ENCODE assay signal across 8 mouse cellular contexts in genomic region chr2:119594113-119594981, GRCm38 (mm10). TPM values are rescaled to one million over a fixed set of nuclear protein-coding genes. Genes with fewer than 3 reads are reported as not detected.
DNase-seq lines count a peak whose midpoint lies in the region; ATAC-seq and TF ChIP-seq lines count a peak whose summit lies in the region.

No protein-coding gene starts in this region.

- peak; percentile 97 for ATAC-seq in embryonic facial prominence, embryonic 13.5 days (ENCODE audit: insufficient number of reproducible peaks, insufficient read depth, low FRiP score, low TSS enrichment, low read depth)
- peak; percentile 92 for ATAC-seq in limb, embryonic 12.5 days (ENCODE audit: insufficient number of reproducible peaks, insufficient read depth, low FRiP score, low TSS enrichment, low read depth)
- ATAC-seq in midbrain, embryonic 15.5 days (replicated peaks) = peak; percentile 99

- peaks cover 35% of the 10 kb centered on the region for H3K36me3 ChIP-seq in embryonic facial prominence, embryonic 13.5 days
- H3K36me3 ChIP-seq in kidney, adult 2 months (ENCODE audit: control insufficient read depth, insufficient read depth, low read length) = peaks cover 2% of the 10 kb centered on the region; the same call in 1 of the 2 replicates
- H3K36me3 ChIP-seq in limb, embryonic 12.5 days = peaks cover 37% of the 10 kb centered on the region
- peaks cover 9% of the 10 kb centered on the region for H3K36me3 ChIP-seq in midbrain, embryonic 15.5 days (replicated peaks)
- H3K36me3 ChIP-seq in spleen, adult 2 months (ENCODE audit: control insufficient read depth, insufficient read depth, low read length) = peaks cover 18% of the 10 kb centered on the region

- DNase-seq in 3134 (ENCODE audit: extremely low read depth, insufficient read length, low spot score) = peak; percentile 97
- peak; percentile 94 to 96 for DNase-seq in adrenal gland, postnatal 36 days
- DNase-seq in heart, adult 18-20 months = peak; percentile 99
- peak; percentile 99 for DNase-seq in kidney, adult 2 months
- DNase-seq in spleen, adult 2 months (ENCODE audit: low read depth in 1 of 2, low spot score in 2 of 2) = peak; percentile 93

- H3K4me2 ChIP-seq in embryonic facial prominence, embryonic 13.5 days = peak overlapping the region; percentile 69
- H3K4me2 ChIP-seq in limb, embryonic 12.5 days = peak overlapping the region; percentile 63
- H3K4me2 ChIP-seq in midbrain, embryonic 15.5 days = peak overlapping the region; percentile 63

- H3K9me3 ChIP-seq in embryonic facial prominence, embryonic 13.5 days = no peaks in the 10 kb centered on the region
- no peaks in the 10 kb centered on the region for H3K9me3 ChIP-seq in limb, embryonic 12.5 days
- no peaks in the 10 kb centered on the region for H3K9me3 ChIP-seq in midbrain, embryonic 15.5 days

- peak; percentile 77 for TF ChIP-seq POLR2A in kidney, adult 2 months (IDR thresholded peaks at IDR 0.05; ENCODE audit: low read depth, low read length)
- TF ChIP-seq POLR2A in spleen, adult 2 months (IDR thresholded peaks at IDR 0.05; ENCODE audit: low read depth, low read length) = peak; percentile 80

- under 1% methylated on average over 61 of the region's 61 CpGs for WGBS in embryonic facial prominence, embryonic 13.5 days
- WGBS in kidney, adult 2 months = under 1% methylated on average over 61 of the region's 61 CpGs
- WGBS in limb, embryonic 12.5 days = under 1% methylated on average over 61 of the region's 61 CpGs
- WGBS in midbrain, embryonic 15.5 days = under 1% methylated on average over 61 of the region's 61 CpGs
- WGBS in spleen, adult 2 months = under 1% methylated on average over 61 of the region's 61 CpGs

- no peaks in the 10 kb centered on the region for H3K27me3 ChIP-seq in embryonic facial prominence, embryonic 13.5 days
- H3K27me3 ChIP-seq in kidney, adult 2 months (replicated peaks; ENCODE audit: control insufficient read depth, insufficient read depth, low read length) = no peaks in the 10 kb centered on the region
- H3K27me3 ChIP-seq in limb, embryonic 12.5 days = no peaks in the 10 kb centered on the region
- no peaks in the 10 kb centered on the region for H3K27me3 ChIP-seq in midbrain, embryonic 15.5 days (replicated peaks)
- H3K27me3 ChIP-seq in spleen, adult 2 months (ENCODE audit: control insufficient read depth, insufficient read depth, low read length) = no peaks in the 10 kb centered on the region

- peak overlapping the region; percentile 97 for H3K9ac ChIP-seq in embryonic facial prominence, embryonic 13.5 days
- peak overlapping the region; percentile 94 for H3K9ac ChIP-seq in limb, embryonic 12.5 days (replicated peaks)
- H3K9ac ChIP-seq in midbrain, embryonic 15.5 days = peak overlapping the region; percentile 66

- peak overlapping the region; percentile 97 for H3K4me3 ChIP-seq in embryonic facial prominence, embryonic 13.5 days
- peak overlapping the region; percentile 82 for H3K4me3 ChIP-seq in kidney, adult 2 months (ENCODE audit: insufficient read depth, low read depth, low read length)
- peak overlapping the region; percentile 95 for H3K4me3 ChIP-seq in limb, embryonic 12.5 days (replicated peaks)
- H3K4me3 ChIP-seq in midbrain, embryonic 15.5 days = peak overlapping the region; percentile 56
- H3K4me3 ChIP-seq in spleen, adult 2 months (ENCODE audit: extremely low read depth, insufficient read depth, insufficient read length) = peak overlapping the region; percentile 97

- H3K4me1 ChIP-seq in embryonic facial prominence, embryonic 13.5 days = peaks cover 6% of the 10 kb centered on the region
- peaks cover 10% of the 10 kb centered on the region for H3K4me1 ChIP-seq in kidney, adult 2 months (ENCODE audit: control insufficient read depth, insufficient read depth, low read length)
- peaks cover 11% of the 10 kb centered on the region for H3K4me1 ChIP-seq in limb, embryonic 12.5 days (replicated peaks)
- peaks cover 25% of the 10 kb centered on the region for H3K4me1 ChIP-seq in midbrain, embryonic 15.5 days
- no peaks in the 10 kb centered on the region for H3K4me1 ChIP-seq in spleen, adult 2 months (ENCODE audit: control insufficient read depth, insufficient read depth, insufficient read length)

- peak overlapping the region; percentile 86 for H3K27ac ChIP-seq in embryonic facial prominence, embryonic 13.5 days
- peak overlapping the region; percentile 97 for H3K27ac ChIP-seq in kidney, adult 2 months (ENCODE audit: insufficient read depth, low read depth, low read length)
- H3K27ac ChIP-seq in limb, embryonic 12.5 days = peak overlapping the region; percentile 91
- H3K27ac ChIP-seq in midbrain, embryonic 15.5 days = peak overlapping the region; percentile 71
- peak overlapping the region; percentile 93 for H3K27ac ChIP-seq in spleen, adult 2 months (ENCODE audit: insufficient read depth, low read length)

- no peak for TF ChIP-seq CTCF in kidney, adult 2 months (conservative IDR thresholded peaks at IDR 0.05; ENCODE audit: insufficient read depth, insufficient read length, low read depth, low read length)
- TF ChIP-seq CTCF in spleen, adult 2 months (IDR thresholded peaks at IDR 0.05; ENCODE audit: extremely low read depth, insufficient read depth, insufficient read length, insufficient replicate concordance) = no peak

RNA-seq across cellular contexts. Expression of gene Nusap1, which starts 23.8 kb away (rescaled TPM):
- 1 to 10 TPM; 3.5 to 4.0 TPM for total RNA-seq in adrenal gland, postnatal 36 days (2021)
- polyA plus RNA-seq in embryonic facial prominence, embryonic 13.5 days (2015; fragmentation: Nextera tagmentation; extraction: Ambion mirVana) = 79.5 and 79.7 TPM in 2 replicates
- total RNA-seq in heart, adult 18-20 months (2021) = 1 to 10 TPM in 1 of 2 experiments, under 1 TPM in 1; 0.95 to 1.2 TPM
- polyA plus RNA-seq in kidney, adult 2 months (2012; rRNA removed) = 0.25 and 0.29 TPM in 2 replicates
- polyA plus RNA-seq in limb, embryonic 12.5 days (2016; fragmentation: Nextera tagmentation; extraction: Ambion mirVana) = 88.2 and 90.2 TPM in 2 replicates
- polyA plus RNA-seq in midbrain, embryonic 15.5 days (2015; fragmentation: Nextera tagmentation; extraction: Ambion mirVana) = 10.1 and 11.6 TPM in 2 replicates
- polyA plus RNA-seq in spleen, adult 2 months (2012; rRNA removed) = 1.3 and 1.7 TPM in 2 replicates

RNA-seq across cellular contexts. Expression of gene Oip5, which starts 23.9 kb away (rescaled TPM):
- 1 to 10 TPM; 2.0 to 2.6 TPM for total RNA-seq in adrenal gland, postnatal 36 days (2021)
- polyA plus RNA-seq in embryonic facial prominence, embryonic 13.5 days (2015; fragmentation: Nextera tagmentation; extraction: Ambion mirVana) = 23.0 and 24.6 TPM in 2 replicates
- under 1 TPM; 0.25 to 0.26 TPM for total RNA-seq in heart, adult 18-20 months (2021)
- polyA plus RNA-seq in kidney, adult 2 months (2012; rRNA removed) = 0.38 and 0.75 TPM in 2 replicates
- 32.2 and 37.5 TPM in 2 replicates for polyA plus RNA-seq in limb, embryonic 12.5 days (2016; fragmentation: Nextera tagmentation; extraction: Ambion mirVana)
- polyA plus RNA-seq in midbrain, embryonic 15.5 days (2015; fragmentation: Nextera tagmentation; extraction: Ambion mirVana) = 3.1 and 4.6 TPM in 2 replicates
- polyA plus RNA-seq in spleen, adult 2 months (2012; rRNA removed) = 3.7 and 7.2 TPM in 2 replicates

RNA-seq across cellular contexts. Expression of gene Chp1, which starts 46.9 kb away (rescaled TPM):
- total RNA-seq in adrenal gland, postnatal 36 days (2021) = 100 to 1,000 TPM; 292 to 392 TPM
- polyA plus RNA-seq in embryonic facial prominence, embryonic 13.5 days (2015; fragmentation: Nextera tagmentation; extraction: Ambion mirVana) = 68.6 and 73.5 TPM in 2 replicates
- 10 to 100 TPM; 81.5 to 91.6 TPM for total RNA-seq in heart, adult 18-20 months (2021)
- 129 and 135 TPM in 2 replicates for polyA plus RNA-seq in kidney, adult 2 months (2012; rRNA removed)
- polyA plus RNA-seq in limb, embryonic 12.5 days (2016; fragmentation: Nextera tagmentation; extraction: Ambion mirVana) = 58.3 and 58.5 TPM in 2 replicates
- 55.6 and 59.4 TPM in 2 replicates for polyA plus RNA-seq in midbrain, embryonic 15.5 days (2015; fragmentation: Nextera tagmentation; extraction: Ambion mirVana)
- 34.9 and 39.0 TPM in 2 replicates for polyA plus RNA-seq in spleen, adult 2 months (2012; rRNA removed)

RNA-seq across cellular contexts. Expression of gene Exd1, which starts 46.9 kb away (rescaled TPM):
- total RNA-seq in adrenal gland, postnatal 36 days (2021) = 1 to 10 TPM; 1.6 to 2.0 TPM
- polyA plus RNA-seq in embryonic facial prominence, embryonic 13.5 days (2015; fragmentation: Nextera tagmentation; extraction: Ambion mirVana) = 0.13 and 0.29 TPM in 2 replicates
- total RNA-seq in heart, adult 18-20 months (2021) = under 1 TPM; 0.25 to 0.44 TPM
- 0.52 and 0.56 TPM in 2 replicates for polyA plus RNA-seq in kidney, adult 2 months (2012; rRNA removed)
- 0.36 and 0.74 TPM in 2 replicates for polyA plus RNA-seq in limb, embryonic 12.5 days (2016; fragmentation: Nextera tagmentation; extraction: Ambion mirVana)
- 0.48 and 0.74 TPM in 2 replicates for polyA plus RNA-seq in midbrain, embryonic 15.5 days (2015; fragmentation: Nextera tagmentation; extraction: Ambion mirVana)
- 0.09 and 0.12 TPM in 2 replicates for polyA plus RNA-seq in spleen, adult 2 months (2012; rRNA removed)

Comparison
In these comparisons a context has a peak if more than half of its experiments do, and no peak if none do; other contexts are left out.
1. Peak in every context shown above with its lines: DNase-seq, ATAC-seq, H3K4me3 ChIP-seq and H3K27ac ChIP-seq.